Mouse (Mus musculus): ENCODE data around the gene Ears2.
A peak's percentile ranks its signal among the peaks of the same experiment; 100 is the strongest.

The Ears2 gene

DNA sequence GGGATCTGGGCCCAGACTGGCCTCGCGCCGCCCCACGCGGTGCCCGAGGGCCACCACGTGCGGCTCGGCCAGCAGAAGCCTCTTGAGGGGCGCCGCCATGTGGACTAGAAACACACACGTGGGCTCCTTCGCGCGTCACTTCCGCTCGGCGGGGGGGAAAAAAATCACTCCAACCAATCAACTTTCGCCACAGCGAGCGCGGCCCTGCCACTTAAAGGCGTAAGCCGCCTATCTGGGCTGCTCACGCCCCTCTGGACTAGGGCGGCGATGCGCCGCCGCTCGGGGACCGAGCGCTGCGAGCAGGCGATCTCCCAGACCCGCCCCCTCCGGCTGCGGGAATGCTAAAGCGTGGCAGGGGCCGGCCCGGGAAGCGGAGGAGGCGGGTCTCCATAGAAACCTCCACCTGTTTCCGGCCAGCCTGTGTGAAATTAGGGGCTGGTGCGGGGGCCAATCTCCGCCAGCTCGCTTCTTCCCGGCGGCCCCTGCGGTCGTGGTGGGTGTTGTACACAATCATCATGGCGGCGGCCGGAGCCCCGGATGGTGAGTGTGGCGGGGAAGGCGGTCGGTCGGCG is at the start of gene Ears2, which contains the start of gene Ubfd1:
Ears2 (minus strand) TSS at position 319 of the 572 bp plus-strand sequence.
Ubfd1 (plus strand) TSS at position 231 of the 572 bp plus-strand sequence.
- DNase-seq (ENCODE audit: low read depth, low spot score), result peak; percentile 99

GRCm38 (mm10) chr7:122108206-122108605 is 41.1 kb upstream of the Ears2 start:
- no peak for DNase-seq (ENCODE audit: low read depth, low spot score)

DNA sequence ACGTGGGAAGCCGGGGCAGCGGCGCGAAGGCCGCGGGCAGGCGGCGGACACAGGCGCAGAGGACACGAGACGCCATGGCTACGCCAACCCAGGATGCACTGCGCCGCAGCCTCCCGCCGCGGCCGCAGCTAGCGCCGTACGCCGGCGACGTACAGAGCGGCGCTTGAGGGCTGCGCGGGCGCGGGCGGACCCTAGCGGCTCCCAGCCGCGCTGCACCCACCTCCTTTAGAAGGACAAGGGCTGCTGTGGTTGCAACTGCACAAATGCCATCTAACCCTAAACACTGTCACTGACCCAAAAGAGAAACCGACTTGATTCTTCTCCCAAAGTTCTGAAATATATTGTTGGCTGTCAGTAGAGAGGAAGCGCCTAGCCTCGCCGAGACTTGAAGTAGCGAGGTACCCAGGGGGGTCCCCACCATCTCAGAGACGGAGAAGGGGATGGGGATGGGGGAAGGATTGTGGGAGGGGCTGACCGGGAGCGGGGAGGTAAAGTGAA is 34.7 kb upstream of the Ears2 start, which contains the start of gene Ndufab1:
Ndufab1 (minus strand) TSS at position 140 of the 498 bp plus-strand sequence.
- peak; percentile 97 for DNase-seq (ENCODE audit: low read depth, low spot score)

GRCm38 (mm10) chr7:122101014-122101746 is 34.1 kb upstream of the Ears2 start:
- peak; percentile 53 for DNase-seq (ENCODE audit: low read depth, low spot score)

DNA sequence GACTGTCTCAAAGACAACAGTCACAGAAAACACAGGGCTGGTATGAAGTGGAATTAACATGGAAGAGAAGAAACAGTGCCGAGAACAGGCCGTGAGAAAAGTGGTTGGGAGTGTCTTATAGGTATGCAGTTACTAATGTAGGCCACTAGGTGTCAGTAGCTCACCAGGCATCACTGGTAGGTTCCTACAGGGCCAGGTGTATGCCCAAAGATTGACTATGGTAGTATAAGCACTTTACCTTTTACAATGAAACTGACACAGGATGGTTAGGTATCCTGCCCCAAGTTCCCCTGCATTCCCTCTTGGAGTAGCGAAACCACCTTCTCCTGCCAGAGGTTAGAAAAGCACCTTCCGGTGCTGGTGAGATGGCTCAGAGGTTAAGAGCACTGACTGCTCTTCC is 32.2 kb upstream of the Ears2 start:
- peak; percentile 85 for DNase-seq (ENCODE audit: low read depth, low spot score)

DNA sequence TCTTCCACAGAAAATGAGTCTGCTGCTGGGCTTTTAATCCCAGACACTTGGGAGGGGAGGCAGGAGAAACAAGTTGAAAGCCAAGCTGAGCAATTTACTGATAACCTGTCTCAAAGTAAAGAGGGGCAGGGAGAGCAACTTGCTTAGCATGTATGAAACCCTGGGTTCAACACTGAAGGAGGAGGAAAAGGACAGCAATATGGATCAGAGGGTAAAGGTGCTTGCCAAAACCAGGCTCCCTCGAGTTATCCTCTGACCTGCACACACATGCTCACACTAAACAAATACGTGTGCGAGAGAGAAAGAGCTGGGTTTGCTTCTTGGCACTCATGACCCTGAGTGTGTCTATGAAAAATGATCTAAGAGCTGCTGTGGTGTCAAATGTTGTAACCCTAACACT is 30.9 kb upstream of the Ears2 start:
- DNase-seq (ENCODE audit: low read depth, low spot score), result no peak

DNA sequence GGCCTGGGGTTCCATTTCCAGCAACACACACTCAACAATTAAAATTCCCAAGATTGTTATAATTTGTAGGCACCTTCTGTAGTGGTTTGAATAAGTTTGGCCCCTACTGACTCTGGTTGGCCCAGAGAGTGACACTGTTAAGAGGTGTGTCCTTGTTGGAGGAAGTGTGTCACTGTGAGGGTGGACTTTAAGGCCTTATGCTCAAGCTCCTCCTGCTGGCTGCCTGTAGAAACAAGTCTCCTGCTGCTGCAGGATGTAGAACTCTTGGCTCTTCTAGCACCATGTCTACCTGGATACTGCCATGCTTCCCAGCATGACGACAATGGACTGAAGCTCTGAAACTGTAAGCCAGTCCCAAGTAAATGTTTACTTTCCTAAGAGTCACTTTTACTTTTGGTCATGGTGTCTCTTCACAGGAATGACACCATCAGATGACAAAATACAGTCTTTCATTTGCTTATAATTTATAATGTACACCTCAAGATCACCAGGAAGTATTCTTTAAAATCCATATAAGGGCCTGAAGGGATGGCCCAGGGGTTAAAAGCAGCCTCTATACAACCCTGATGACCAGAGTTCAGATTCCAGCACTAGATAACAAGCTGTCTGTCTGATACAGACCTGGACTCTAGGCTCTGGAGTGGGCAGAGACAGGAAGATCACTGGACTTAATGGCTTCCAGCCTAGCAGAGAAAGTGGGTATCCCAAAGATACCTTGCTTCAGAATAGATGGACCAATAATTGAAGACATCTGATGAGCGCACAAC is 27.7 kb upstream of the Ears2 start:
- DNase-seq (ENCODE audit: low read depth, low spot score), result peak; percentile 72

GRCm38 (mm10) chr7:122087195-122087982 is 20.3 kb upstream of the Ears2 start:
- DNase-seq (ENCODE audit: low read depth, low spot score), result no peak

GRCm38 (mm10) chr7:122081071-122081470 is 14.0 kb upstream of the Ears2 start:
- no peak for DNase-seq (ENCODE audit: low read depth, low spot score)

DNA sequence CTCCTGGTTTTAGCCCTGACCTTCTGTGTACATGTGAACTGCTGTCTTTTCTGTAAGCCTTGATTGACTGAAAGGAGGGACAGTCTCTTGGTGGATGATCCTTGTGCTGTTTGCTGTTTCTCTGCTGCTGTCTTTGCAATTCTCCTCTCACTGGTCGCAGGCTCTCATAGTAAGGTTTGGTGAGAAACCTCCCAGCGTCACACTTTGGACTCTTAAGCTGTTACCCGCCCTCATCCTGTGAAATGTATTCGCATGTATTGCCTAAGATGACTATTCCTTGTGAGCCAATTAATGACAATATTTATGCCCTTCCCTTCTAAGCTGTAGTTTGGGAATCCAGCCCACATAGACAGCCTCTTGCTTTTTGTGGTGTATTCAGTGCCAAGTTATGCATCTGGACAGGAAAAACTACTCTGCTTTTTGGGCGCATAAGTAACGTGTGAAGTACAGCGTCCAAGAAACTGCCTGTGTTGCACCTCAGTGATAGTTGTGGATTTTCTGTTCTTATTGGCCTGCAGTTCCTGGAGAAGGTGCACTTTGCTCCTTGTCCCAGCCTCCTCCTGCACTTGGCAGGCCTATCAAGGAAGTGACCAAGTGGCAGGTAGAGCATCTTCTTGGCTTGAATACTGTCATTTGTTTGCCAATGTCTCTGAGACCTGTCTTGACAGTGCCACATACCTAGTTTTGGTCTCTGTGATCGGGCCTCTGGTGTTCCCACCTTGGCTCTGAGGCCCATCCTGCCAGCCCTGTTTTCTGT is 12.9 kb upstream of the Ears2 start:
- DNase-seq (ENCODE audit: low read depth, low spot score), result no peak

- DNase-seq (ENCODE audit: low read depth, low spot score), result no peak
Measured at GRCm38 (mm10) chr7:122074374-122074773, 7.3 kb upstream of the Ears2 start.

- DNase-seq (ENCODE audit: low read depth, low spot score), result peak; percentile 18
Measured at GRCm38 (mm10) chr7:122067517-122068381, 686 bp upstream of the Ears2 start.

DNA sequence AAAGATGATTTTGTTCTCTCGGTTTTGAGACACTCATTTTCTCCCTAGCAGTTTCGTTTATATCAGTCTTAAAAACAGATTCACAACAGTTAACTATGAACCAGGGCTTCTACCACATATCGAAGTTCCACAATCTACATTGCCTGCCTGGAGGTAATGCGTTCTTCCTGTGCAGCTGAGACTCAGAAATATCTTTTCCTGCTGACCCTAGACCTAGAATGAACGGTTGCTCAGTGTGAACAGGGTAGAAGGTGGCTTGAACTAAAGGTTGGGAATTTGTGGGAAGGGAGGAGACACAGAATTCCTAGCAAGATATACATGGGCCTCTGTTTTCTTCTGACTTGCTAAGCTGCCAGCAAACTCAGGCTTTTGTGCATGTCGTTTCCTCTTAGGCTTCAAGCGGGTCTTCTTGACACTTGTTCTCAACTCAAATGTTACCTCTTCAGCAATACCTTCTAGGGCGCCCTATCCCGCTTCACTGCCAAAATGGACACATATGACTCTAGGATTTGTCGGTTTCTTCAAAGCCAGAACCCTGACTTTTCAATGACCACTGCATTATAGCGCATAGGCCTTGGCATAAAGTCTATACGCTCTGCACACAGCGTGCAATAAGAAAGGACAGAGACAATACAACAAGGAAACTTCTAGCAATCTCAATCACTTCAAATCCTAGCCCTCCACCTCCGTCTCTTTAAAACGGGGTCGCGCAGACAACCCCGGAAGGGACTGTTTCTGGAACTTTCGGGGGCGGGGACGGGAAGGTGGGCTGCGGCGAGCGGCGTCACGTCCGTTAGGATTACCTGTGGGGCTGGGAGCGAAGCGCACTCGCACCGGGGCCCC is 740 bp downstream of the Ears2 start:
- DNase-seq (ENCODE audit: low read depth, low spot score), result peak; percentile 37

GRCm38 (mm10) chr7:122065656-122066055 is 1.4 kb downstream of the Ears2 start:
- DNase-seq (ENCODE audit: low read depth, low spot score), result no peak

GRCm38 (mm10) chr7:122056633-122057032 is 10.4 kb downstream of the Ears2 start:
- DNase-seq (ENCODE audit: low read depth, low spot score), result no peak

GRCm38 (mm10) chr7:122050834-122051233 is 16.2 kb downstream of the Ears2 start:
- no peak for DNase-seq (ENCODE audit: low read depth, low spot score)

- DNase-seq (ENCODE audit: low read depth, low spot score), result no peak
Measured at GRCm38 (mm10) chr7:122048191-122048590, 18.9 kb downstream of the Ears2 start.

GRCm38 (mm10) chr7:122046813-122047212 is 20.2 kb downstream of the Ears2 start:
- no peak for DNase-seq (ENCODE audit: low read depth, low spot score)

DNA sequence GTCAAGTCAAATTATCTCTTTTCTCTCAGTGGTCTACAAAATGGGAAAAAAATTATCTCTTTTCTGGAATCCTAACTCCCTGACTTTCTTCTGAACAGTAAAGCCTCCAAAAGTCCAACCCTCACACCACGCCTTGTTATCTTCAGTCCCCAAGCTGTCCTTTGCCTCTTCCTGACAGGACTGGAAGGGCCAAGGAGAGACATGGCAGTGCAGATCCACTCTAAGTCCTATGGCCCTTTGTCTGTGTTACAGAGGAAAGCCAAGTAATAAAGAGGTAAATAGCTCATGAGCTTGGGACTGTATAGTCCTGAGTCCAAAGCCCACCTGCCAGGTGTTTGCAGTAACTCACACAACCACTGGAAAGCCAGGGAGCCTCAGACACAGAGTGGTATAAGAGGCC is 21.4 kb downstream of the Ears2 start:
- no peak for DNase-seq (ENCODE audit: low read depth, low spot score)

Data from ZHBTc4 (cell line).